Mouse (Mus musculus) C2C12 (cell line): ENCODE results near the gene Rgs19.

Source experiments
- CEBPB ChIP-seq: IDR thresholded peaks from one replicate; pipeline ENCODE4 v1.6.1; 2011; ENCODE audit warnings: low read depth, mild to moderate bottlenecking, control low read depth, moderate library complexity
- CTCF ChIP-seq: IDR thresholded peaks from one replicate; pipeline ENCODE4 v1.5.1; 2011; ENCODE audit not compliant: control insufficient read depth, insufficient read depth, insufficient read length
- FOSL1 ChIP-seq: IDR thresholded peaks from one replicate; pipeline ENCODE4 v1.8.0; 2011; ENCODE audit warnings: mild to moderate bottlenecking, low read length; ENCODE audit not compliant: poor library complexity, insufficient read depth, severe bottlenecking
- MAX ChIP-seq: IDR thresholded peaks from one replicate; pipeline ENCODE4 v1.6.1; 2011; ENCODE audit warnings: mild to moderate bottlenecking, control low read depth
- MYOD1 ChIP-seq: IDR thresholded peaks from one replicate; pipeline ENCODE4 v1.6.1; 2011; ENCODE audit warnings: low read depth; ENCODE audit not compliant: control insufficient read depth, insufficient read length
- MYOG ChIP-seq: IDR thresholded peaks from one replicate; pipeline ENCODE4 v1.6.1; 2011; ENCODE audit not compliant: control insufficient read depth, insufficient read length; ENCODE audit errors: extremely low read depth
- USF1 ChIP-seq: IDR thresholded peaks from one replicate; pipeline ENCODE4 v1.6.1; 2011; ENCODE audit warnings: low read depth, mild to moderate bottlenecking, control low read depth, moderate library complexity

DNA sequence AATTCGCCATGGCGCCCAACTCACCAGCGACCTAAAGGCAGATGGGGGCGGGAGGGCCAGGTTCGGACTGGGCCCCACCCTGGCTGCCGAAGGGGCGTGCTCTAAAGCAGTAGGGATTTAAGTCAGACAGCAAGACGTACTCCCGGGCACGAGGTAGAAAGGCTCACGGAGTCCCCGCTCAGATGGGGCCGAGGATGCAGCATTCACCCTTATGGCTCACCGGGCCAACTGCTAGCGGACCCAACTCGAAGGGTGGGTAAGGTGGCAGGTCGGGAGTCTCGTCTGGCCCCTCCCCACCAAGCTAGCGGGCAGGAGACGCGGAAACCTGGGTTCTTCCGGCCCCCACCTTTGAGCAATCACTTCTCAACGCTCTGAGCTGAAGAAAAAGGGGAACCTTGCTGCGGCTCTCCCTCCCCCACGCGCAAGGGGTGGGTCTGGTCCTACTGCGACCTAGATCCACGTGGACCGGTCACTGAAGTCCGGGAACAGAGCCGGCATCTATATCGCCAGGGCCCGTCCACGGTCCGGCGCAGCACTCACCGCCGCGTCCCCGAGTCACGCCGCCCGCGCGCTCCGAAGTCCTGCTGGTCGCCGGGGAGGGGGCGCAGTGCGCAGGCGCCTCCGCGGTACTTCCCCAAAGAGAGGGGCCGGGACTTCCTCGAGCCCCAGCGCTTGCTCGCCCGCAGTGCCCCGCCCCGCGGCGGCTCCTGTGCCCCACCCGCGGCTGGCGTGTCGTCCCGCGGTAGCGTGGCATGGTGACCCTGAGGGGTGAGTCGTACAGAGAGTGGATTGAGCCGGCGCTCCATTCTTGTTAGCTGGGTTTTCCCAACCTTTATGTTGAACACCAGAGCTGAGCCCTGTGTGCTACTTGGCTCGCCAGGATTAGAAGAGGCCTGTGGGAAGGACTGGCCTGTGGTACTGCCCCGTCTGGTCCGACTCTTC lies at the start of gene Rgs19:
- TF ChIP-seq CTCF (no peak), USF1 (no peak), MYOG (no peak), MAX (peak; percentile 26), FOSL1 (no peak), MYOD1 (no peak), CEBPB (no peak)
